Mouse (Mus musculus): ENCODE results near the gene Lrig2.

Lrig2 gene

DNA sequence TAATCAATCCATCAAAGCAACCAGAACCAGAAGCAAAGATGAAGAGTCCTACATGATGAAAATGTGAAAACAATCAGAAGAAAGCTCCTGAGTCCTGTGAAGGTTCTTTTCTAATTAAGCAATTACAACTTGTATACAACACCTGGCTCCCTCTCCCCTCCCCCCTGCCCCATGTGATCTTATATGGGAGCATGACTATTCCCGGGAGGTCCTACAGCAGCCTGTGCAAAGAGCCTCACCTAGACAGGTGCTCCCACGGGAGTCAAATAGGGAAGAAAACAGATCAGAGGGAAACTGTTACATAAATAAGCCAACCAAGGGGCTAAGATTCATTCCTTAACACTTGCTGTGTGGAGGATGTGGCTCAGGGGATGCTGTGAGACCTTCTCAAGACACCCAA, 143.8 kb downstream of the Lrig2 start:
- no peak for DNase-seq (ENCODE audit: low spot score in 2 of 2)

DNA sequence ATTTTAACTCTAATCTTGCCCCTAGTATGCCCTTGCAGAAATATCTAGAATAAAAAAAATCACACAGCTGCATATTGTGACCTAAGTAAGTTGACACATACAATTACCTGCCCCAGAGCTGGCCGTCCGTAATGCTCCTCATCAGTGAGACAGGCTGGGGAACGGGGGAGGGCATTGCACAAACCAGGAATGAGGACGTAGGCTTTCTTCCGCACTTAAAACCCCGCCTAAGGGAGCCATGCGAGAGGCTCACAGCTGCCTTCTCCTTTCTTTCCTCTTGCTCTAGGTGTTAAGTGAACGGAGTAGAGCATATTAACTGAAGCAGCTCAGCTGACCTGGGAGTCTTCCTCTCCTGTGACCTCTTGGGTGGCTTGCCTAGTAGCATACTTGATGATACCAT, 149.9 kb downstream of the Lrig2 start:
- DNase-seq (ENCODE audit: low spot score in 2 of 2), result no peak

DNA sequence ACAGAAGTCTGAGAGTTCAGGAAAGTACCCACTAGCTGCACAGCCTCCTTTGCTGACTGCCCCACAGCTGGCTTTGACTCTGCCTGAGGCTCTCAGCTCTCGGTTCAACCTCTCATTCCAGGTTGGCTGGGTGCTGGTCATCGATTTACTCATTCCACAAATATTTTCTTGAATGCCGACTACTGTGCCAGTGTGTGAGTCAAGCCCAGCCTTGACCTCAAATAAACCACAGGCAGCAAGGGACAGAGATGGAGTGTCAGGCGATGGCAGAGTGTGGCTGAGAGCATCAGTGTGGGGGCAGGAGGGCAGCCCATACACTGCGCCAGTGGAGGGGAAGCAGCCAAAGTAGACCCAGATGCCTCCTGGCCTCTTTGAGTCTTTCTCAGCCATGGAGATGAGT, 151.4 kb downstream of the Lrig2 start:
- DNase-seq (ENCODE audit: low spot score in 2 of 2), result no peak

DNA sequence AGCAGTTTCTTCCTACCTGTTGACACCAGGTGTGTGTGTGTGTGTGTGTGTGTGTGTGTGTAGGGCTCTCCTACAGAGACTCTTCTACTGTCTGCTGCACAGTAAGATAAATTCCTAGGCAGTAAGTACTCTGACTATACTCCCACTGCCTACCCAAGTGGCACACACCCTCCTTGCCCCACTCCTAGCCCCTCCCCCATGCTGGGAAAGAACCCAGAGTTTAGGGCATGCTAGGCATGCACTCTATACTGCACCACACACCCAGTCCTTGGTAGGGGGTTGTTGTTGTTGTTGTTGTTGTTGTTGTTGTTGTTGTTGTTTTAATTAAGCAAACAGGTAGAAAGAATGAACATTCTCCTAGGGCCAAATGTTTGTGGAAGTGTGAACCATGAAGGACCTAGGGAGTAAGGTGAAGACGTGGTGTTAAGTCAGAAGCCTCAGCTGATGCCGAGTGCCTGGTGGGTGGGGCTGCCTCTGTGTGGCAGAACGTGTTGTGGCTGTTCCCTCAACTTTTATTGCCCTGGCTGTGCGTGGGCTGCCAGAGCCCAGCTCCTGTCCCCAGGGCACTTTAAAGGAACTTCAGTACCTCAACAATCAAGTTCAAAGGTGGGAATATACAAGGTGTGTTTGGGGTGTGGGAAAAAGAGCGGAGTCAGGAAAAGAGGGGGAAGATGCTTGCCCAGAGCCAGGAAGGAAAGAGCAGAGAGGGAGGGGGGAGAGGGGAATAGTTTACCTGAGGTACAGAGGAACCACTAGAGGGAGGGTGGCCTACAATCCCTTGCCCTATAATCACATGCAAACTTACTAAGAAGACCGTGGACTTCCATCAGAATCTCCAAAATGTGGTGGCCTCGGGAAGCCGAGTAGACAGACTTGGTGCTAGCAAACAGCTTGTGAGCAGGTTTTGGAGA, 152.2 kb downstream of the Lrig2 start:
- no peak for DNase-seq (ENCODE audit: low spot score in 2 of 2)

DNA sequence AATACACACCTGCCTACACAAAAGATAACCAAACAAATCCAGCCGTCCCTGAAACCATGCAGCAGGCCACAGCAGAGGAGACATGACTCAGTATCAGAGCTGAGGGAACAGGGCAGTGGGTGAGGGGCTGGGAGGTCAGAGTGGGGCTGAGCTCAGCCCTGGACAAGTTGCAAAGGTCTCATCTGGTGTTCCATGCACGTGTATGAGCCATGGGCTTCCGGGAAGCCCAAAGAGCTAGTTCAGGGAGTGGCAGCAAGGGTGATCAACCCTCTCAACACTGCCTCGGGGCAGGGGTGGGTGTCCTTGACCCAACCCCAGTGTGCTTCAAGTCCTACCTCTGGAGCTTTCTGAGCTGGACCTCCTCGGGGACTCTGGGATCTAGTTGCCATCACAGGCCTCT, 153.0 kb downstream of the Lrig2 start:
- DNase-seq (ENCODE audit: low spot score in 2 of 2), result no peak

DNA sequence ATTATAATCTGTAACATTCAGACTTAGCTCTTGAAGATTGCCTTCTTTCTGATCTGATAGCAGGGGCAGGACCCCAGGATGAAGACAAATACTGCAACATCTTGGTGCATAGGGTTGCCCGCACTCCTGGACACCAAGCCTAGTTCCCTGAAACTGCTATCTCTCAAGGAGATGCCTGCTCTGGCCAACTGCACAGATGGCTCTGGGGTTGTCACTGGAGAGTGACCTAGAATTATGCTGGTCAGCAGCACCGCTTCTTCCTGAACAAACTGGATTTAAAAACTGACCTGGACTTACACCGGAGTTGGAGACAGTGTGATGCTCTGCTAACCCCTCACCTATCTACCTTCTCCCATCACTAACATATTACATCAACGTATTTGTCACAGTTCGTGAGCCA, 155.6 kb downstream of the Lrig2 start:
- no peak for DNase-seq (ENCODE audit: low spot score in 2 of 2)

DNA sequence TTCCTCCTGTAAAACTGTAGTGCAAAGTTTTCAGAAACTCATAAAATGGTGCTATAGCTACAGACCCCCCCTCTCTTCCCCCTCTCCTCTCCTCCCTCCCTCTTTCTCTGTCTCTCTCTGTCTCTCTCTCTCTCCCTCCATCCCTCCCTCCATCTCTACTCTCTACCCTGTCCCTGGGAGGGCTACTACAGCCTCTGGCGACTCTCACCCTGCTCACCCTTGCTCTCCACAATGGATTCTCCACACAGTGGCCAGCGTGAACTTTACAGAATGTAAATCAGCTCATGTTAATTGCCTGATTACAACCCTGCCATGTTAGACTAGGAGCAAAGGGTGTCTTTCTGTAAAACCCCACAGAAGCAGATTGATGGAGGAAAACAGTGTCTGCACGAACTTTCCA, 157.8 kb downstream of the Lrig2 start:
- no peak for DNase-seq (ENCODE audit: low spot score in 2 of 2)

DNA sequence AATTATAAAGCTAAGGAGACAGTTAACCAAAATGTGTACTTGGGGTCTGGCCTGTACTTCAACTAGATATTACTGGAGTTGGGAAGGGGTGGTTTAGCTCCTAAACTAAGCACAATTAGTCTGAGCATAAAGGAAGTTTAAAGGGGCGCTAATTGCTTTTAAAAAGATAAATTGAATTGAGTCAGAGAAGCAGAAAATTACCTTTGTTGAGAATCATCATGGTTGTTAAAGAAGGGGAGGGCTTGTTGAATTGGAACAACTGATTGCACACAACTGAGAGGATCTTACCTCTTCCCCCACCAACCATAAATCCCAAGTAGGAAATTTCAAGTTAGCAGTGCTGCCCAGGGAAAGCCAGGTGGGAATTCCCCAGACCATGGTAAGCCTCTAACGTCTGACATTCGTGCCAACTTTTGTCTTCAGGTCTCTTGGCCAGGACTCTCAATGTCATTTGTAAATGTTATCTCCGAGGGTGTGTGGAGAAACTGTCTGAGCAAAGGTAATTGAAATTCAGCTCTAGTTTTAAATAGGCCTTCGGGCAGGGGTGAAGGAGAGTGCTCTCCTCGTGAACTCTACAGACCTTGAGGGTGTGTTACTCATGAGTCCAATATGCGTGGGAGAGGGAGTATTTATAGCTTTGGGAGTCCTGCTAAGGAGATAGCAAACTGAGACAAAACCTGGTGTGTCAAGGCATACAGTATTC, 159.2 kb downstream of the Lrig2 start:
- no peak for DNase-seq (ENCODE audit: low spot score in 2 of 2)

DNA sequence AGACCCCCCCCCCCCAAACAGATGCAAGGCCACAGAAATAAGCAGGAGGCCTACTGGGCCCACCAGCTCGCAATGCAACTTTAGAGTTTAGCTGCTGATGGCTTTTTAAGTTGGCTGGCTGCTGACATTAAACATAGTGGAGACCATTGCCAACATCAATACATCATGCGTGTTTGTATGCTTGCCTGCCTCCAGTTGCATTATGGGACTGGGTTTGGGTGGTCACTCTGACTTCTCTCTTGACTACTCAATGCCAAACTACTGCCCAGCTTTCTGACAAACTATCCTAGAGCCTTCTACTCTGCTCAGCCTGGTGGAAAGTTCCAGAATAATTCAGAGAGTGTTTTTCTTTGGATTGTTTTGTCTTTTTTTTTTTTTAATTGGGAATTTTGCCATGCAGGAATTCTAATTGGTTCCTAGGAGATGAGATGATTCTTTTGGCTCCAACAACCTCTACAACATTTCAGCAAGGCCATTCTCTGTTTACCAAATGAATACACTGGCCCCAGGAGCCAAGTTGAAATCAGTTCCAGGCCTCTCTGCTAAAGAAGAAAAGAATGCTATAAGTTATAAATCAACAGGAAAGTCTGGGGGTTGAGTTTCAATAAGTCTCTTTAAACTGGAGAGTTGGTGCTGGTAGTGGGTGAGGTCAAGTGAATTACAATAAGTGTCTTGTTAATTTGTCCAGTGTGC, 161.3 kb downstream of the Lrig2 start:
- DNase-seq (ENCODE audit: low spot score in 2 of 2), result no peak

DNA sequence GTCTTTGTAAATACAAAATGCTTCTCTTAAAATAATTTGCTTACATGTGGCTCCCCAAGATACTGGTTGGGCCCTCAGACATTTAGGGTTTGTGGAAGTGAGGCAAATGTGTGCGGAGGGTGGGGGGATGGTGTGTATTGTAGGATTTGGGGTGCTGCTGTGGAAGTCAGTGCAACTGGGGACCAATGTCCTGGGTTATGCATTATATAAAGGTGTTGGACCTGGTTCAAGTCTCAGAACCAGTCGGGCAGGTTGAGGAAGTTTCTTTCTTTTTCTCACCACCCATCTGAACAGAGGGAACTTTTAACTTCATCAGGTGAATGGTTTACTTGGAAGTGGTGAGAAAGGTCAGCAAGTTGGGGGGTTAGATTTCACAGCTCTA, 161.9 kb downstream of the Lrig2 start:
- DNase-seq (ENCODE audit: low spot score in 2 of 2), result no peak

DNA sequence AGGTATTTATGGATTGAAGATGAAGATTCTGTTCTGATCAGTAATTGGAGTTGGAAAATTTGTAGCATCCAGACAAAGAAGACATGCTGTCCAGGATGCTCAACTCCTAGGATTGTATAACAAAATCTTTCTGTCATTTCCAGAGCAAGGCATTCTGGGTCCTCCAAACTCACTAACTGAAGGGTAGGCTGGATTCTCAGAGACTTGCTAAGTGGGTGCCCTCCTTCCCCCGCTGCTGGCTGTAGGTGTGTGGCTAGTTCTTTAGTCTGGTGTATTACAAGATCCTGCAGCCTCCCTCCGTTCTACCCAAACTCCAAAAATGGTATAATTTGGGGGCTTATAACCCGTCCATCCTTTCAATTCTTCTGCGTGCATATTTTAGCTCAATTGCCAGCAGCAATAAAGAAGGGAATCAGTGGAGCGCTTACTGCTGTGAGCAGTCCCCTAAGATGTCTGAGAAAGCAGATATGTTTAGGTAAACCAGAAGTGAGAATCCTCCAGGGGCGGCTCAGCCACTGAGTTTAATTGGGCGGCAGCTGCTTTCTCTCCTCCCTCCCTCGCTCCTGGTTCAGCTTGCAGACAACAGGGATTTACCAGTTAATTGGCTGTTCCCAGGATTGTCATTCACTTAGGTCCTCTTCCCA, 162.4 kb downstream of the Lrig2 start:
- DNase-seq (ENCODE audit: low spot score in 2 of 2), result no peak

Data from natural killer cell, adult 2 months (primary cell).